Mouse (Mus musculus): Measurements from ENCODE around the gene Cgrrf1. TPM values are rescaled to one million over a fixed set of nuclear protein-coding genes. Genes with fewer than 3 reads are reported as not detected.

The Cgrrf1 gene
- total RNA-seq, 1 experiment, result 6.6 TPM

- Histone ChIP-seq H3K4me1 (ENCODE audit: control insufficient read depth in 2 of 2, insufficient read depth in 2 of 2, low read length in 2 of 2, poor library complexity in 1 of 2) (no peaks in the 10 kb centered on the region), H3K9me3 (ENCODE audit: control insufficient read depth, insufficient read depth, low read depth, low read length) (no peaks in the 10 kb centered on the region), H3K27ac (ENCODE audit: insufficient read depth, low read depth, low read length, poor library complexity, severe bottlenecking) (no peak overlapping the region), H3K9ac (ENCODE audit: insufficient read depth, low read depth, low read length, poor library complexity, severe bottlenecking) (no peak overlapping the region), H3K4me3 (ENCODE audit: insufficient read depth in 1 of 2, low read depth in 1 of 2, low read length in 2 of 2, poor library complexity in 1 of 2, severe bottlenecking in 1 of 2) (no peak overlapping the region), H3K36me3 (ENCODE audit: control insufficient read depth, insufficient read depth, low read length, poor library complexity, severe bottlenecking) (peaks cover 3% of the 10 kb centered on the region; the same call in 1 of the 2 replicates)
- no peak for DNase-seq (ENCODE audit: low read depth, low spot score)
- TF ChIP-seq ZC3H11A (IDR thresholded peaks at IDR 0.05; ENCODE audit: borderline replicate concordance, low read depth, low read length), result no peak
- no peak for TF ChIP-seq ZNF384 (IDR thresholded peaks at IDR 0.05; ENCODE audit: low read depth, low read length)
- TF ChIP-seq MAFK (IDR thresholded peaks at IDR 0.05; ENCODE audit: insufficient read depth, low read depth, low read length), result no peak
- TF ChIP-seq HCFC1 (IDR thresholded peaks at IDR 0.05; ENCODE audit: borderline replicate concordance, insufficient read depth, low read length), result no peak
- TF ChIP-seq CHD2 (IDR thresholded peaks at IDR 0.05; ENCODE audit: low read depth, low read length), result no peak
- in situ Hi-C loops (cut with MboI; ENCODE audit: low sequenced_read_pairs in 2 of 2, unreplicated experiment in 2 of 2), result no loop called here
Observed at GRCm38 (mm10) chr14:46806186-46806585, 25.7 kb upstream of the Cgrrf1 start.

GRCm38 (mm10) chr14:46807927-46808326 is 24.0 kb upstream of the Cgrrf1 start:
- TF ChIP-seq CHD2 (IDR thresholded peaks at IDR 0.05; ENCODE audit: low read depth, low read length) (no peak), ZNF384 (IDR thresholded peaks at IDR 0.05; ENCODE audit: low read depth, low read length) (no peak), MAFK (IDR thresholded peaks at IDR 0.05; ENCODE audit: insufficient read depth, low read depth, low read length) (no peak), HCFC1 (IDR thresholded peaks at IDR 0.05; ENCODE audit: borderline replicate concordance, insufficient read depth, low read length) (no peak), ZC3H11A (IDR thresholded peaks at IDR 0.05; ENCODE audit: borderline replicate concordance, low read depth, low read length) (no peak)
- no peak overlapping the region for H3K9ac ChIP-seq (ENCODE audit: insufficient read depth, low read depth, low read length, poor library complexity, severe bottlenecking)
- H3K36me3 ChIP-seq (ENCODE audit: control insufficient read depth, insufficient read depth, low read length, poor library complexity, severe bottlenecking), result peaks cover 6% of the 10 kb centered on the region
- no peaks in the 10 kb centered on the region for H3K9me3 ChIP-seq (ENCODE audit: control insufficient read depth, insufficient read depth, low read depth, low read length)
- DNase-seq (ENCODE audit: low read depth, low spot score), result no peak
- no peaks in the 10 kb centered on the region for H3K4me1 ChIP-seq (ENCODE audit: control insufficient read depth in 2 of 2, insufficient read depth in 2 of 2, low read length in 2 of 2, poor library complexity in 1 of 2)
- no peak overlapping the region for H3K4me3 ChIP-seq (ENCODE audit: insufficient read depth in 1 of 2, low read depth in 1 of 2, low read length in 2 of 2, poor library complexity in 1 of 2, severe bottlenecking in 1 of 2)
- H3K27ac ChIP-seq (ENCODE audit: insufficient read depth, low read depth, low read length, poor library complexity, severe bottlenecking), result no peak overlapping the region
- in situ Hi-C loops (cut with MboI; ENCODE audit: low sequenced_read_pairs in 2 of 2, unreplicated experiment in 2 of 2), result no loop called here

DNA sequence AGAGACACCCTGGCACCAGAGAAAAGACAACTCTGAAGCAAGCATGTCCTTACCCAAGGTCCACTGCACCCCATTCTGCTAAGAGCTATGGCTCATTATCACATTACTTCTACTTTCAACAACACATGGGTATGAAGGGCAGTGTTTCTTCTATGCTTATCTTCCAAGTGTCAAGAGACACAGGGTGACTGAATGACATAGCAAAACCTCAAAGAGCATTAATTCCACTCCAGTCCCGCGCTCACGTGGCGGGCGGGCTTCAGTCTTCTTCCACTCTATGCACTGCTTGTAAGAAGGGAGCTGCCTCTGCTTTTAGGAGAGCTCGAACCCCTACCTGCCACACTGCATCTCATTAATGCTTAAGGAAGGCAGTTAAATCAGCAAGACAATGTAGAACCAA is 16.3 kb upstream of the Cgrrf1 start:
- no peak overlapping the region for H3K4me3 ChIP-seq (ENCODE audit: insufficient read depth in 1 of 2, low read depth in 1 of 2, low read length in 2 of 2, poor library complexity in 1 of 2, severe bottlenecking in 1 of 2)
- in situ Hi-C loops (cut with MboI; ENCODE audit: low sequenced_read_pairs in 2 of 2, unreplicated experiment in 2 of 2), result no loop called here
- peaks cover 13% of the 10 kb centered on the region for H3K36me3 ChIP-seq (ENCODE audit: control insufficient read depth, insufficient read depth, low read length, poor library complexity, severe bottlenecking)
- no peak for TF ChIP-seq MAFK (IDR thresholded peaks at IDR 0.05; ENCODE audit: insufficient read depth, low read depth, low read length)
- TF ChIP-seq HCFC1 (IDR thresholded peaks at IDR 0.05; ENCODE audit: borderline replicate concordance, insufficient read depth, low read length), result no peak
- TF ChIP-seq ZNF384 (IDR thresholded peaks at IDR 0.05; ENCODE audit: low read depth, low read length), result no peak
- TF ChIP-seq CHD2 (IDR thresholded peaks at IDR 0.05; ENCODE audit: low read depth, low read length), result no peak
- no peak for TF ChIP-seq ZC3H11A (IDR thresholded peaks at IDR 0.05; ENCODE audit: borderline replicate concordance, low read depth, low read length)
- DNase-seq (ENCODE audit: low read depth, low spot score), result no peak
- H3K9ac ChIP-seq (ENCODE audit: insufficient read depth, low read depth, low read length, poor library complexity, severe bottlenecking), result no peak overlapping the region
- H3K4me1 ChIP-seq (ENCODE audit: control insufficient read depth in 2 of 2, insufficient read depth in 2 of 2, low read length in 2 of 2, poor library complexity in 1 of 2), result peaks cover 0 to 3% of the 10 kb centered on the region in 2 experiments; a peak in 2 of 4 replicates
- no peaks in the 10 kb centered on the region for H3K9me3 ChIP-seq (ENCODE audit: control insufficient read depth, insufficient read depth, low read depth, low read length)
- H3K27ac ChIP-seq (ENCODE audit: insufficient read depth, low read depth, low read length, poor library complexity, severe bottlenecking), result no peak overlapping the region

DNA sequence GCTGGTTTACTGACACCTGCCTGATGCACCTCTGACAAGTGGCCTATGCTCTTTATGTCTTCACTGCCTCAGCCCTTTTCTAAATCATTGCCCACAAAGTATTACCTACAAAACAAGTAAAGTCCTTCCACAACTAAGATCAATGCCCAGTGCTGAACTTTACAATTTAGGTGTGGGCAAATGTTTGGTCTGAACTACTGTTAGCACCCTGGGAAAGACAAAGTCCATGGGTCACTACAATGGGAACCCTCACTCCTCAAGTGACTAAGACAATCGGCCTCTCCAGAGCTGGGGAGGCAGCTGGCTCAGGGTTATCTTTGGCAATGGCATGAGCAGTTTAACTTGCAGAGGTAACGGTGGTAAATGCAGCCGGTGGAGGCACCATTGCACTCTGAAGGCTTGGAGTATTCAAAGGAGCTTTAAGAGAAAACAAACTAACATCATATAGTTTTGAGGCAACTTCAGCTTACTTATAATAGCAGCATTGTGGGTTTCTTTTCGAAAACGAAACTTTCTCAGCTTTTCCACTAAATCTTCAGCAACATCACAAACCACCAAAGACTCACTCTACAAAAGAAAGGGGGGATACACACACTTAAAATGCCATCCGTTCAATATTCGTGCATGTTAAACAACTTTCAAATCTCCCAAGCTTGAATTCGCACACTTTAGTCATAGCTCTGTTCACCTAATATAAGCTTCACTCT is 14.9 kb upstream of the Cgrrf1 start:
- no peaks in the 10 kb centered on the region for H3K9me3 ChIP-seq (ENCODE audit: control insufficient read depth, insufficient read depth, low read depth, low read length)
- H3K27ac ChIP-seq (ENCODE audit: insufficient read depth, low read depth, low read length, poor library complexity, severe bottlenecking), result no peak overlapping the region
- no peak overlapping the region for H3K4me3 ChIP-seq (ENCODE audit: insufficient read depth in 1 of 2, low read depth in 1 of 2, low read length in 2 of 2, poor library complexity in 1 of 2, severe bottlenecking in 1 of 2)
- TF ChIP-seq CHD2 (IDR thresholded peaks at IDR 0.05; ENCODE audit: low read depth, low read length), result no peak
- no peak for TF ChIP-seq HCFC1 (IDR thresholded peaks at IDR 0.05; ENCODE audit: borderline replicate concordance, insufficient read depth, low read length)
- TF ChIP-seq ZNF384 (IDR thresholded peaks at IDR 0.05; ENCODE audit: low read depth, low read length), result no peak
- TF ChIP-seq ZC3H11A (IDR thresholded peaks at IDR 0.05; ENCODE audit: borderline replicate concordance, low read depth, low read length), result no peak
- no peak for TF ChIP-seq MAFK (IDR thresholded peaks at IDR 0.05; ENCODE audit: insufficient read depth, low read depth, low read length)
- peaks cover 0 to 6% of the 10 kb centered on the region in 2 experiments; a peak in 2 of 4 replicates for H3K4me1 ChIP-seq (ENCODE audit: control insufficient read depth in 2 of 2, insufficient read depth in 2 of 2, low read length in 2 of 2, poor library complexity in 1 of 2)
- no peak for DNase-seq (ENCODE audit: low read depth, low spot score)
- peaks cover 11% of the 10 kb centered on the region for H3K36me3 ChIP-seq (ENCODE audit: control insufficient read depth, insufficient read depth, low read length, poor library complexity, severe bottlenecking)
- in situ Hi-C loops (cut with MboI; ENCODE audit: low sequenced_read_pairs in 2 of 2, unreplicated experiment in 2 of 2), result no loop called here
- H3K9ac ChIP-seq (ENCODE audit: insufficient read depth, low read depth, low read length, poor library complexity, severe bottlenecking), result no peak overlapping the region
